Mouse (Mus musculus) fibroblast of lung, adult 2 months (primary cell): Measurements from ENCODE around the gene Cenpa.
"Not testable (repeated sequence)": the region's sequence is repeated elsewhere in the genome, so short reads cannot be mapped to it uniquely, and the experiment has no call there.

Experiments
- DNase-seq: peaks from one replicate; pipeline ENCODE4 v3.0.0-alpha.2; 2011; ENCODE audit warnings: low read depth

The Cenpa gene

DNA sequence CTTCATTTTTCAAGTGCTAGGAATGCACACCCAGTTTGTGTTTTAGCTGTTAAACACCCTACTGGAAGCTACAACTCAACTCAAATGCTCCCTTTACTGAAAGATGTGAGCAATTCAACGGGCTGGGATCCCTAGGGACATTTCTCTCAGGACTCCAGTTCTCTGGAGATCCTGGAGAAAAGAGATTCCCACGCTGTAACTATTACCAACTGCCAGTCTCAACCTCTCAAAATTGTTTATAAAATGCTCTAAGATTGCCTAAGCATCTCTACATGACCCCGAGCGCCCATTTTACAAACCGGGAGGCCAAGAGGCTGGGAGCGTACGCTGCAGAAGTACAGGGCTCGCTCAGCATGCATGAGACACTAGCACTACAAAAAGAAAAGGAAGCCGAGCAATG, 19.2 kb upstream of the Cenpa start:
- peak; percentile 27 for DNase-seq

DNA sequence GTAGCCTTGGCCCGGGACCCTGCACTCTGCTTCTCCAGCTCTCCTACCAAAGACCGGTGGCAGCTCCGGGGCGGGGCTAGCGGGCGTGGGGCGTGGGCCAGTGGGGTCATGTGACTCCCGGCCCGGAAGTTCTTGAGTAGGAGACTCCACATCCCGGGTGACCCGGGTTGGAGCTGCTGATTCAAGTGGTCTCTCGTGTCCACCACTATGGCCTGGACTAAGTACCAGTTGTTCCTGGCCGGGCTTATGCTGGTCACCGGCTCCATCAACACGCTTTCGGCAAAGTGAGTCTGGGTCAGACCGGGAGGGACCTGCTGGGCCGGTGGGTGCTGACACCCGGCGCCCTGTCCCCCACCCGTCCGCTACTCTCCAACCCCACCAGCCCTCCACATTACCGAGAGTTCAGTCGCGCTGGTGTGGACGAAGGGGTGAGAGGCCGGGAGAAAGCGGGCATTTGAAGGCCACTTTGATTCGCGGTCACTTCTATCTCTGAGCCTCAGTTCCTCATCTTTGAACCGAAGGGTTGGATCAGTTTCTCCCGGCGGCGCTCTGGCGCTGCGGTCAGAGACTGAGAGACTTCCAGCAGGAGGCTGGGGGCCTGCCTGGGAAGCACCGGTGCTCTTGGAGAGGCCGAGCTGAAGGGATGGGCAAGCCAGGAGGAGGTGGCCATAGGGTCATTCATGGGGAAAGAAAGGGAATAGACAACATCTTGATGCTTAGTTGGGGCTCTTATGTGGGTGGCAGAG, 18.6 kb upstream of the Cenpa start, which contains the start of gene Slc35f6:
Slc35f6 (plus strand) TSS at position 119 of the 746 bp plus-strand sequence.
- DNase-seq = peak; percentile 59

DNA sequence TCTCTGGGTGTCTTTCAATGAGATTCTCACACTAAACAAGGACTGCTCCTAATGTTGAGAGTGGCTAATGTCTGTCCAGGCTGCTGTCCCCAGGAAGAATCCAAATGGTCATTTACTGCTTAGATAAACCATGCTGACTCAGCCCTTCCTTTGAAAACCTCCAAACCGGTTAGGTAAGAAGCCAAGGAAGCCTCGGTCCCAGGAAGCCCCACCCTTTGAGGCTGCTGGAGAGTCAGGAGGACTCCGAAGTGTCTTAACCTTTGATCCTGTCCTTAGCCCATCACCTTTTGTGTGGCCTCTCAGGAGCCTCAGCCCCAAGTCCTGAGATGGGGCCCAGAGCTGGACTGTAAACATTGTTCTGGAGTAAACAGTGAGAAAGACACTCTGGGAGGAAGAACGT, 17.0 kb upstream of the Cenpa start:
- no peak for DNase-seq

DNA sequence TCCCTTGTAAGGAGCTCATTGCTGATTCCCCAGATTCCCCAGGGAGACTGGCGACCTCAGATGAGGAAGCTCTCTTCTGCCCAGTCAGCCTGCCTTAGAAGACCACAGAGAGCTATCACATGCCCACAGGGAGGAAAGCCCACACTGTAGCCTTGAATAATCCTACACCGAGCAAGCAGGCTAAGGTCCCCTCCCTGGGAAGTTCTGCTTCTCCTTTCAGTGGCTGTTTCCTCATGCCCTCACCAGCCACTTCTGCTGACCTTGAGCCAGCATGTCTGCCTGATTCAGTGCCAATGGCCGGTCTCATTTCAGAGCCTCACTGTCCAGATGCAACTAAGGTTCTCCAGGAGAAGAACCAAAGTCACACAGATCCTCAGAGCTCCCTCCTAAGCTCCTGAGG, 15.8 kb upstream of the Cenpa start:
- no peak for DNase-seq

DNA sequence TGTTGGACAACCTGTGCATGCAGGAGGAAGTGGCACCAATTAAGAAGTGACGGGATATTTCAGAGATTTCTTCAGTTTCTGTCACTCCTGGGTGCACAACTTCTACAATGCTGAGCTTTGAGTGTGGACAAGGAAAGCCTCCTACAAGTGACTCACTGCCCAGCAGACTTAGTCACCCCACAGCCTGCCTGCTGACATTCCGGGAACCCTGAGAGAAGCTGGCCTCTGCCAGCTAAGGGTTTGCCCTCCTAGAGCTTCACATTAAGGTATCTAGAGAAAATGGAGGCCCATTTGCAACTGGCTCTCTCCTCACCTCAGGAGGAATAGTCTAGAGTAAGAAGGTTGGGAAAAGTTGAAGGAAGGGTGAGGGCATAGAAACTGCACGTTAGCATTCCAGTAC, 15.0 kb upstream of the Cenpa start:
- DNase-seq = peak; percentile 57

DNA sequence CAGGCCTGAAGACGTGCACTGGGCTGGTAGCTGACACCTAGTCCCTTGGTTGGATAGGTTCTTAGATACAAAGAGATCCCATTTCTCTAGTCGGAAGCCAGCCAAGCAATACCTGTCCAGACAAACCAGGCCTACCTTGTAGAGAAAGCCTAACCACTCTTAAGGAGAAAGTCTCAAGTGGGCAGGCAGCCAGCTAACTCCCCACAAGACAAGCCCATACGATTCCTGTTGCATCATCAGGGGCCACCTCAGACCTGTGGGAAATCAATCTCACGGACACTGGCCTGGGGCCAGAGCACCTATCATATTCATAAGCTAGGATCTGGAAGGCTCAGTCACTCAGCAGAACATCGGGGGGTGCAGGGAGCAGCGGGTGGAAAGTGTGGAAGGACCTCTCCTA, 13.3 kb upstream of the Cenpa start:
- no peak for DNase-seq

DNA sequence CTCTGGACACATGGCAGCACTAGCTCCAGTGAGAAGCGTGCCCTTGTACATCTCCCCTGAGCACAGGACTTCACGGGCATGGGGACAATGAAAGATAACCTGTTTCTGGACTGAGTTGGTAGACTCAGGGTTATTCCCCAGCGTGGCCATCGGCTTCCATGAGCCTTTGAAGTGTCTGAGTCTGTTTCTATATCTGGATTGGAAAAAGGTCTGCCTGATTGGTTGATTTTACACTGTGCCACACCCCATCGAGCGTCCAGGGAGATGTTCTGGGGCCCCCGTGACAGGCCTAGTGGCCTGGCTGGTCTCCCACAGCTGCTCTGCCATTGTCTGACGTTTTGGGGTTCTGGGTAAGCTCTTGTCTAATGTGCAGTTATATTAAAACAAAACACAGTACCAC, 11.5 kb upstream of the Cenpa start:
- no peak for DNase-seq

DNA sequence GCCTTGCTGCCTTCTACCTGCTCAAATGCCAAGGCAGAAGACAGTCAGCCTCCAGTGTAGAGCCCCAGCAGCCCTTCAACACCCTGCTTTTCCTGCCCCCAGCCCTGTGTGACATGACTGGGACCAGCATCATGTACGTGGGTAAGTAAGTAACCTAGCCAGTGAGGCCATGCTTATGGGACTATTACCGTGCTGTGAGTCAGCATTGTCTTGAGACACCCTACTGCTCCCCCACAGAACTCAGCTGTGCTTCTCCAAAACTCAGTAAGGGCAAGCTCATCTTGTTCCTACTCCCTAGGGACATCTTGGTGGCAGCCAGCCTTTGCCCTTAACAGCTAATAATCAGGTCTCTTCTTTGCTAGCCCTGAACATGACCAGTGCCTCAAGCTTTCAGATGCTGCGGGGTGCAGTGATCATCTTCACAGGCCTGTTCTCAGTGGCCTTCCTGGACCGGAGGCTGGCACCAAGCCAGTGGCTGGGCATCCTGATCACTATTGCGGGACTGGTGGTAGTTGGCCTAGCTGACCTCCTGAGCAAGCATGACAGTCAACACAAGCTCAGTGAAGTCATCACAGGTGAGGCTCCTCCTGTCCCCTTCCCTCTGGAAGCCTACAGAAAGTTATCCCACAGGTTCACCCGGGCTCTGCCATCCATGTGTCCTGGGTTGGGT, 10.9 kb upstream of the Cenpa start:
- DNase-seq = no peak

DNA sequence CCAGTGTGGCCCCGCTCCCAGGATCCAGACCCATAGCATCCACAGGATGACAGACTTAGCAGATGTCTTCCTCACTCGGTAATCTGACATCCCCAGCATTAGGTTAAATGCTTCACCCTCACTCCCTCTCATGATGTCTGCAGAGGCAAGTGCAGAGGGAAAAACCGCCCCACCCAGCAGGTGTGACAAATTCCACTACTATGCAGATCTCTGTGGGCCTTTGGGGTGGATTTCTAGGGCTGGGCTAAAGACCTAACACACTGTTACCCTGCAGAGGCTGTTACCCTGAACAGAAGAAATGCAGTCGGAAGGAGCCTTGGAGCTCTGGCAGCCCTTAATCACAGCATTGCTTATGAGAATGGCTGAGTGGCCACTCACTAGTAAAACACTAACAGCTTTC, 7.5 kb upstream of the Cenpa start:
- no peak for DNase-seq

DNA sequence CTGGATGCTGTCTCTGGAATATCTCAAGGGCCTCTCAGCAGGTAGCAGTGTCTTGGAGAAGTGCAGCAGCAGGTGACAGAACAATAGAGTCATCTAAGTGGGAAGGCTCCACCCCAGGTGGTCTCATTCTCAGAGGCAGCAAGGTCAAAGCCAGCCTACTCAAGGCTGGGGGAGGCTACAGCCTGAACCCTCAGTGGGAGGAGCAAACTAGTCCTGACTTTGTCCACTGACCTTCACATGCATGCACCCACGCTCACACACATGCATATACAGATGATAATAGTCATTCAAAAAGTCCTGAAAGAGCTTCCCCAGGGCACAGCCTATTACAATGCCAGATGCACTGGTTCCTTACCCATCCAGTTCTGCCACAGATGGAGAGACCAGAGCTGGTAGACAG, 6.3 kb upstream of the Cenpa start:
- DNase-seq = no peak

DNA sequence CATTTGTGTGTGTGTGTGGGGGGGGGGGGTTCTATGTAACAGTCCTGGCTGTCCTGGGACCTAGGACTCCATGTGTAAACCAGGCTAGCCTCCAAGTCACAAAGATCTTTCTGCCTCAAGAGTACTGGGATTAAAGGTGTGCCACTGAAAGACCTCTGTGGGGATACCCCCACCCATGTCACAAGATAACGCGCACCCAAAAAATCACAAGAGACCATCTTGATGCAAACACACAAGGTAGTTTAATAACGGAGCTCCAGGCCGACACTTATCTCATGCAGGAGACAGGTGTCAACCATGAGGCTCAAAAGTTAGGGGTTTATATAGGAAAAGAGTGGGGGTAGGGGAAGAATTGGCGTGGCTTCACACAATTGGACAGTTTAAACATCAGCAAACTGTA, 5.8 kb upstream of the Cenpa start:
- no peak for DNase-seq

DNA sequence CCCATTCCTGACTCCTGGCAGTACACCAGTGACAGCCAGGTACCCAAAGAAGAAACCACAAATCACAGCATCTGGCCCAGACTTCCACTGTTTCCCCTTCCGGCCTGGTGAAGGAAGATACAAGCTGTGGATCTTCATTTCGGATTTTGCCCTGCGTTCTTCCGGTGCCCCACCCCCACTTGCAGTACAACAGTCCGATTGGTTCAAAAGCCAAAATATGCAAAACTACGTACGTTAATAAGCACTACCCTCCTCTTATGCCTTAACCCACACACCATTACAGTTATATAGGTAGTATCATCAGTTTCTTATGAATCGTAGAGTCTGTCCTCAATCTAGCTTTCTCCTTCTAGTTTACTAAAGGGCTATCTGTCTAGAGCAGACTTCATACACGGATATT, 1.2 kb upstream of the Cenpa start:
- DNase-seq = no peak

DNA sequence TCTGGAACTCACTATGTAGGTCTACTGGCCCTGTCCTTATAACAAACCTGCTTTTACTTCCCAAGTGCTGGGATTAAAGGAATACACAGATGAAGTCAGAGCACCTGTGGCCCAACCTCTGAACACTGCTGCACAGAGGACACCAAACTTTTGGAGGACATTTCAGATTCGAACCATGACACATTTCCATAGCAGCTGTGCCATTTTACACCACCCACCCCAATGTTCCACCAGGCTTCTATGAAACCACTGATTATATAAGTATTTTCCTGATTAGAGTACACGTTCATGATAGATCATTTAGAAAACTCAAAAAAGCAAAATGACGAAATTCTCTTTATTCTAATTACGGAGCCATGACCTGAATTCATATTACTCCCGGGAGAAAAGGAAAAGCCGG, 609 bp upstream of the Cenpa start:
- no peak for DNase-seq

DNA sequence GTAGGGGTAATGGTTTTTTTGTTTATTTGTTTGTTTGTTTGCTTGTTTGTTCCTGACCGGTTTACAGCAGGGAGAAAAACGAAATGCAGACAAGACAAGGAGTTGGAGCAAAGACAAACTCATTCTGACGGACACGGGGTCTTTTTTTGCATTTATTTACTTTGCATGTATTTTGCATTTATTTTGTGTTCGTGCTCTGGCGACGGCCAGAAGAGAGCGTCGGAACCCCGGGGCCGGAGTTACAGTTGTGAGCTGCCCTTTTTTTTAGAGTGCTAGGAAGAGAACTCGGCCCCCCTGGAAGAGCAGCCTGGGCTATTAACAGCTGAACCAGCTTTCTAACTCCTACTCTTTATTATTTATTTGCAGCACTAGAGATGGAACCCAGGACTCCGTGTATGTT, 638 bp downstream of the Cenpa start:
- no peak for DNase-seq

DNA sequence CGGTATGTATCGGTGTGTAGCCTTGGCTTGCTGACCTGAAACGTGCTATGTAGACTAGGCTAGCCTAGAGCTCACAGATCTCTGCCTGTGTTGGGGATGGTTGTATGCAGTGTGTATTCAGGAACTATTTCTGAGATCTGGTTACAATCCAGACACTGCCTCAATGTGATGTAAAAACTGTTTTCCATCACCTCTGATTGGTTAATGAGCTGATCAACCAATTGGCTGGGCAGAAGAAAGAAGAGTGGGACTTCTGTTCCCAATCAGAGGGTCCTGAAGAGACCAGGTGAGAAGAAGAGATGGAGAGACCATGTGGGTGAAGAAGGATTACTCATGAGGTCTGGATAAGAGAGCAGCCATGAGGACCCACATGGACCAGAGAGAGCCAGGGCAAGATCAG, 1.1 kb downstream of the Cenpa start:
- DNase-seq = no peak

DNA sequence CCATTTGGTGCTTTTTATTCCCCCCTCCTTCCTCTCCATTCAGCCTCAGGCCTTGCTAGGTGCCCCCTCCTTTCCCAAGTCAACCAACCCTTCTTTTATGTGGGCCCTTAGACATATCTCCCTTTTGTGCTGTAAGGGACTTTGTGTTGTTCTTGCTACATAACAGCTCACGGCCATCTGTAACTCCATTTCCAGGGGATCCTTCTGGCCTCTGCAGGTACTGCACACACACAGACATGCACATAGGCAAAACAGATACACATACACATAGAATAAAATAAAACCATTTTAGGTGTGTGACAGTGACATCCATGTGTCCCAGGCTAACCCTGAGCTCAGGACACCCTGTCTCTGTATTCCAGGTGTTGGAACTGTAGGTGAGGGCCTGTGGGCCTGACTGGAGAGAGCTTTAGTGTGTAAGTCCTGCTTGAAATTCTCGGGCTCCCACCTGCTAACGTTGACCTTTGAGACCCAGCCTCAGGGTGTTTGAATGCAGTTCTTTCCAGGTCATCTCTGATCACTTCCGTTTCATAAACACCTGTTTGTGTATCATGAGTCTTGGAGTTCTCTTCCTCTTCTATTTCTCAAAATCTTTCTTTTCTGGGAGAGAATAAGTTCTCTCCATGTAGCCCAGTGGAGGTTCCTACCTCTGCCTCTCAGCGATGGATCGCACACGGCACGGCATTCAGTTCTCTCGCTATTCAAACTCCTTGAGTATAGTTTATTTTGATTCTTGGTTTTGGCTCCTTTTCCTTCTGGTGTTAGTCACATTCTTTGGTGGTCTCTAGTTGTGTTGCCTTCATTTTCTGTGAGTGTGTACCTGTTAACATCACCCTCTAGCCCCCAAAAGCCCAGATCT, 2.3 kb downstream of the Cenpa start:
- no peak for DNase-seq

DNA sequence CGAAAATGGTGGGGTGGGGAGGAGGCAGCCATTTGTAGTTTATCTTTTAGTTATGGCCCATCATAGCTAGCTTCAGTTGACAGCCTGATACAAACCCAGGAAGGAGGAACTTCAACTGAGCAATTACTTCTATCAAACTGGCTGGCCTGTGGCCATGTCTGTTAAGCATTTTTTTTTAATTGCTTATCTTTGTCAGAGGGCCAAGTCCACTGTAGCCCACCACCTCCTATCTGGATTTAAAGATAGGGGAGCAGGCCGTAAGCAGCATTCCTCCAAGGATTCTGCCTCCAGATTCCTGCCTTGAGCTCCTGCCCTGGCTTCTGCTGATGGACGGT, 2.9 kb downstream of the Cenpa start:
- no peak for DNase-seq

DNA sequence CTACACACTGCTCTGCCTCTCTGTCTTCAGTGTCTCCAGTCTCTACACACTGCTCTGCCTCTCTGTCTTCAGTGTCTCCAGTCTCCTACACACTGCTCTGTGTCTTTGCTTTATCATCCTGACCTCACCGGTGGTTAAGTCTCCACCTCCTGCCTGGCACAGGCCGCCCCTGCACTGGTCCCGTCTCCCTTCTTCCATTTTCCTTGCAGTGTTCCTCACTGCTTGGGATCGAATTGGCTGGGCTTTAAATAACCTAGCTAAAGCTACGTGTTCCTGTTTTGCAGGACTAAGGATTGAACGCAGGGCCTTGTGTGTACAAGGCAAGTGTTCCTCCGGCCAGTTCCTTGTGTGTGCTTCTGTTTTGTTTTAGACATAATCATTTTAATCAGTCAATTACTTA, 3.5 kb downstream of the Cenpa start:
- no peak for DNase-seq

DNA sequence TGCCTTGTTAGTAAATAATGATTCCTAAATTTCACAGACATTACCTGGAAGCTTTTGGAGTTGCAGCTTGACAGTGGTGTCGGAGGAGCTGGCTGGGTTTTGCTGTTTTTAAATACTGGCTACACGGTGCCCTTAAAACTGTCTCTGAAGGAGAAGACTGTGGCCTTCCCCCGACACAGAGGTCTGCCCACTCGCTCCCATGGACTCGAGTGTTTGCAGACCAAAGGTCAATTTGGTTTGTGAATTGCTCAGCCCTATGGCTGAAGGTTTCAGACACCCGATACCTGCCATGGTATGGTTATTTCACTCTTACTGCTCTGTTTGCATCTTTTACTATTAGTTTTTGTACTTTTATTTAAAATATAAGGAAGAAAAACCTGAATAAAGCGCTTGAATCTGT, 7.4 kb downstream of the Cenpa start:
- no peak for DNase-seq

DNA sequence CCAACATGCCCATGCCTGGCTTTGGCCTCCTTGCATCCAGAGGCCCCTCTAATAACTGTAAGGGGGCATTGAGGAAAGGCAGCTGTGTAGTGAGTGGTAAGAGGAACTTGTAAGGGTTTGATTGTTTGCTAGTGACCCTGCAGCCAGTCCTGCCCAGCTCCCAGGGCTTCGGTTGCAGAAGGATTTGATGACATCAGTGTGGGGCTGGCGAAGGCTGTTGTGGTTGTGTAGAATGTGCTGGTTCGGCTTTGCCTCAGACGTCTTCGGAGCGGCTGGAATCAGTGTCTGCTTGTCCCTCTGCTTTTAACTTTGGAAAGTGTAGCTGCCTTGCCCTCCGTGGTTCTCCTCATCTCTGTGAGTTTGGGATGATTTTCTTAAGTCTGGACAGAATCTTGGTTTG, 10.2 kb downstream of the Cenpa start:
- no peak for DNase-seq

DNA sequence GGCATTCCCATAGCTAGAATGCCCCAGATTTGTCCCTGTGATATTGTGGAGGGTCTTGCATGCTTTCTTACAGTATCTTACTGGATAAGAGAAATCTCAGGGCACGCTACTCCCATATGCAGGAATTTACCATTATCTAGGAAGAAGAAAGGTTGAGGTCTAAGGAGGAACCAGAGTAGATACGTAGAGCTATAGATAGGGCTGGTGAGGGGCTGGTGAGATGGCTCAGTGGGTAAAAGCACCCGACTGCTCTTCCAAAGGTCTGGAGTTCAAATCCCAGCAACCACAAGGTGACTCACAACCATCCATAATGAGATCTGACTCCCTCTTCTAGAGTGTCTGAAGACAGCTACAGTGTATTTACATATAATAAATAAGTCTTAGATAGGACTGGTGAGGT, 11.5 kb downstream of the Cenpa start:
- DNase-seq = not testable (repeated sequence)

DNA sequence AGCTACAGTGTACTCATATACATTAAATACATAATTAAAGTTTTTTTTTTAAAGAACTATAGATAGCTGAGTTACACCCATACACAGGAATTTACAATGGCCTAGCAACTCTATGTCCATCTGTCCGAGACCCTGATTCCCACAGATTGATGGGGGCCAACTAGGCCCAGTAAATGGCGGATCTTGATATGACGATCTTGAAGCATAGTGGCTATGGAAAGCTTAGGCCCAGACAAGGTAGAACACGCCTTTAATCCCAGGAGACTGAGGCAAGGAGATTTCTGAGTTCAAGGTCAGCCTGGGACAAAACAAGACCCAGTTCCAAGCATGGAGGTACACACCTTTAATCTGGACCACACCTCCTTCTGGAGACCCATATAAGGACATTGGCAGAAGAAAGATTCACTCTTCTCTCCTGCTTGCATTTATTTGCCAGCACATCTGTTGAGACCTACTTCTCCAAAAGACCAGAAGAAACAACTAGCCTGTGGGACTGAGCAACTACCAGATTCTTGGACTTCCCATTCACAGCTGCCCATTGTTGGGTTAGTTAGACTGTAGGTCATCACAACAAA, 12.2 kb downstream of the Cenpa start:
- no peak for DNase-seq

DNA sequence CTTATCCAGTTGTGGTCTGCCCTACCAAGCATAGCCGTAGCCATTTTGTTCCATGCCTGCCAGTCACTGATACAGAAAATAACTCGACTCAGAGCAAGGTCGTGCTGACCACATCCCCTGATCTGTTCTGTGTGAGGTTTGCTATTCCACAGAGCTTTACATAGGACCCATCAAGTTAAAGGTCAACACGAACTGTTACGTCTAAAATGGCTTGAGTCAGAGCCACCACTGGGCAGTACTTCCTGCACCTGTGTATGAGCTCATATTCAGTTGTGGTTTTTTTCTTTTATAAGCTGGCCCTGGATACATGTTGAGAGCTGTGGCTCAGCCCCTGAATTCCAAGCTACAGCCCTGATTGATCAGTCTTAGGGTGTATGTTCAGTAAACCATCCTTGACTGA, 13.0 kb downstream of the Cenpa start:
- no peak for DNase-seq
